Mouse (Mus musculus) small intestine, adult 2 months (tissue): ENCODE measurements at regions not wholly inside any gene's neighbourhood (a gene's known extent, or its start where the extent isn't known, plus 50 kb on each side); places are given as distances from the start of the nearest gene placed in this dataset.

Source experiments
- CTCF ChIP-seq: fragments of 200-500 bp; IDR thresholded peaks from 2 replicates; pipeline ENCODE4 v1.5.1; 2012; ENCODE audit warnings: low read depth, mild to moderate bottlenecking, control low read depth, inconsistent platforms, low read length, moderate library complexity, mixed read lengths; ENCODE audit not compliant: insufficient replicate concordance, insufficient read length; ENCODE audit errors: extremely low read depth
- POLR2A ChIP-seq: fragments of 200-500 bp; IDR thresholded peaks from 2 replicates; pipeline ENCODE4 v1.6.1; 2012; ENCODE audit warnings: low read depth, mild to moderate bottlenecking, control low read depth, inconsistent platforms, low read length, moderate library complexity

- TF ChIP-seq CTCF: no peak
- TF ChIP-seq POLR2A: no peak
These were observed 205.4 kb downstream of the Drd1 start for GRCm38 (mm10) chr13:53850146-53850545.
